ENCODE assay signal across 8 mouse cellular contexts in the genomic region with DNA sequence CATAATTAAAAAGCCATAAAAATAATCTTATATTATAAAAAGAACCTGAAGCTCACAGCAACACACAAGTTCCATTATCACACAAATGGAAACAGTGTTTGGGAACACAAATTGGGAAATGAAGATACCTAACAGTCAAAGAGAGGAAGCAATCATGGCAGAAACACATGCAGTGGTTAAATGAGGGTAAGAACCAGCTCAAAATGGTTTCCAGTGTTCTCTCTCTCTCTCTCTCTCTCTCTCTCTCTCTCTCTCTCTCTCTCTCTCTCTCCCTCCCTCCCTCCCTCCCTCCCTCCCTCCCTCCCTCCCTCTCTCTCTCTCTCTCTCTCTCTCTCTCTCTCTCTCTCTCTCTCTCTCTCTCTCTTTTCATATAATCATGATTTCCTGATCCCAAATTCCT. TPM values are rescaled to one million over a fixed set of nuclear protein-coding genes. Genes with fewer than 3 reads are reported as not detected.
DNase-seq lines count a peak whose midpoint lies in the region; ATAC-seq and TF ChIP-seq lines count a peak whose summit lies in the region.
"Not testable (repeated sequence)": the region's sequence is repeated elsewhere in the genome, so short reads cannot be mapped to it uniquely, and the experiment has no call there.
"Had no signal": no experiment of that assay in that cellular context is flagged by ENCODE, and none has a peak within 500 bp of the region (broad histone marks: within the 10 kb centered on the region; RNA-seq: fewer than 3 reads in every experiment).

Gene Ano3, minus strand, starts transcription at position 101 of the 400 bp plus-strand sequence.

- not testable (repeated sequence) for H3K27me3 ChIP-seq in embryonic facial prominence, embryonic 14.5 days (replicated peaks; ENCODE audit: control insufficient read depth, insufficient read depth, low read length); hindbrain, embryonic 13.5 days; kidney, postnatal 0 days (ENCODE audit: insufficient read depth, low read length); liver, embryonic 15.5 days; midbrain, postnatal 0 days (ENCODE audit: insufficient read depth, low read length)

- H3K27ac ChIP-seq in embryonic facial prominence, embryonic 14.5 days (replicated peaks; ENCODE audit: low read depth, low read length); gastrocnemius, adult 2 months; hindbrain, embryonic 13.5 days; kidney, postnatal 0 days; liver, embryonic 15.5 days (replicated peaks); midbrain, postnatal 0 days (ENCODE audit: low read depth, low read length): not testable (repeated sequence)

- ATAC-seq in embryonic facial prominence, embryonic 14.5 days (ENCODE audit: low read depth); hindbrain, embryonic 13.5 days (ENCODE audit: low FRiP score); kidney, postnatal 0 days (replicated peaks; ENCODE audit: low FRiP score, low read depth); liver, embryonic 15.5 days (ENCODE audit: insufficient read depth); midbrain, postnatal 0 days (ENCODE audit: low FRiP score): not testable (repeated sequence)

- not testable (repeated sequence) for H3K36me3 ChIP-seq in embryonic facial prominence, embryonic 14.5 days (ENCODE audit: control insufficient read depth, insufficient read depth, low read length); hindbrain, embryonic 13.5 days; kidney, postnatal 0 days (ENCODE audit: insufficient read depth, low read length); liver, embryonic 15.5 days (replicated peaks); midbrain, postnatal 0 days (ENCODE audit: insufficient read depth, low read length)

- DNase-seq in embryonic facial prominence, embryonic 14.5 days (ENCODE audit: low spot score); gastrocnemius, adult 2 months; kidney, postnatal 0 days (ENCODE audit: low spot score); left cerebral cortex, postnatal 14 days (ENCODE audit: low spot score in 2 of 2); midbrain, postnatal 0 days (ENCODE audit: low spot score): not testable (repeated sequence)

- peak within 1 kb of the TSS; percentile 61 for H3K4me2 ChIP-seq in embryonic facial prominence, embryonic 14.5 days (ENCODE audit: low read depth, low read length)
- H3K4me2 ChIP-seq in hindbrain, embryonic 13.5 days = peak within 1 kb of the TSS; percentile 68
- H3K4me2 ChIP-seq in kidney, postnatal 0 days (ENCODE audit: low read length) = peak within 1 kb of the TSS; percentile 50
- peak within 1 kb of the TSS; percentile 13; the same call in 1 of the 2 replicates for H3K4me2 ChIP-seq in liver, embryonic 15.5 days
- peak within 1 kb of the TSS; percentile 64 for H3K4me2 ChIP-seq in midbrain, postnatal 0 days (ENCODE audit: low read depth, low read length, poor library complexity, severe bottlenecking)

- not testable (repeated sequence) for H3K4me1 ChIP-seq in embryonic facial prominence, embryonic 14.5 days (ENCODE audit: control insufficient read depth, insufficient read depth, low read length); kidney, postnatal 0 days (replicated peaks; ENCODE audit: insufficient read depth, low read length); liver, embryonic 15.5 days (replicated peaks); midbrain, postnatal 0 days (ENCODE audit: insufficient read depth, low read length)
- peaks cover 11% of the 10 kb centered on the region for H3K4me1 ChIP-seq in hindbrain, embryonic 13.5 days (replicated peaks)

- H3K9ac ChIP-seq in embryonic facial prominence, embryonic 14.5 days (ENCODE audit: low read depth, low read length) = 0 out of 2 replicates have a peak within 1 kb of the TSS, but pooled peaks have one; percentile 27
- peak within 1 kb of the TSS; percentile 60 for H3K9ac ChIP-seq in hindbrain, embryonic 13.5 days
- H3K9ac ChIP-seq in kidney, postnatal 0 days (ENCODE audit: low read depth, low read length) = 0 out of 2 replicates have a peak within 1 kb of the TSS, but pooled peaks have one; percentile 18
- not testable (repeated sequence) for H3K9ac ChIP-seq in liver, embryonic 15.5 days
- H3K9ac ChIP-seq in midbrain, postnatal 0 days (replicated peaks; ENCODE audit: low read length, poor library complexity, severe bottlenecking) = peak within 1 kb of the TSS; percentile 51

- intact Hi-C loops in gastrocnemius, adult 2 months (cut with DNase I); left cerebral cortex, postnatal 14 days (cut with DNase I): not testable (repeated sequence)

- H3K4me3 ChIP-seq in embryonic facial prominence, embryonic 14.5 days (ENCODE audit: low read depth, low read length) = peak within 1 kb of the TSS; percentile 32
- H3K4me3 ChIP-seq in gastrocnemius, adult 2 months = peak within 1 kb of the TSS; percentile 45
- H3K4me3 ChIP-seq in hindbrain, embryonic 13.5 days = peak within 1 kb of the TSS; percentile 37
- H3K4me3 ChIP-seq in kidney, postnatal 0 days (replicated peaks; ENCODE audit: low read depth, low read length) = peak within 1 kb of the TSS; percentile 21
- not testable (repeated sequence) for H3K4me3 ChIP-seq in liver, embryonic 15.5 days (replicated peaks)
- H3K4me3 ChIP-seq in midbrain, postnatal 0 days (ENCODE audit: low read depth, low read length) = peak within 1 kb of the TSS; percentile 48

- H3K9me3 ChIP-seq in embryonic facial prominence, embryonic 14.5 days (ENCODE audit: control insufficient read depth, low read length); hindbrain, embryonic 13.5 days; kidney, postnatal 0 days (replicated peaks; ENCODE audit: low read length); liver, embryonic 15.5 days (replicated peaks); midbrain, postnatal 0 days (ENCODE audit: low read length): not testable (repeated sequence)

- not testable (repeated sequence) for TF ChIP-seq CTCF in gastrocnemius, adult 2 months (IDR thresholded peaks at IDR 0.05); kidney, postnatal 0 days (IDR thresholded peaks at IDR 0.05; ENCODE audit: low read depth); midbrain, postnatal 0 days (IDR thresholded peaks at IDR 0.05)

RNA-seq across cellular contexts. Expression of gene Ano3, which starts in this region (rescaled TPM):
- 0.78 and 0.81 TPM in 2 replicates for polyA plus RNA-seq in embryonic facial prominence, embryonic 14.5 days (2014; fragmentation: Nextera tagmentation; extraction: Ambion mirVana)
- under 1 TPM in 1 of 2 experiments, not detected in 1; 0.22 TPM for total RNA-seq in gastrocnemius, adult 2 months (2021)
- 0.89 and 1.1 TPM in 2 replicates for polyA plus RNA-seq in hindbrain, embryonic 13.5 days (2015; fragmentation: Nextera tagmentation; extraction: Ambion mirVana)
- 0.50 and 0.57 TPM in 2 replicates for polyA plus RNA-seq in kidney, postnatal 0 days (2015; fragmentation: Nextera tagmentation; extraction: Ambion mirVana)
- total RNA-seq in left cerebral cortex, postnatal 14 days (2021) = 10 to 100 TPM; 32.5 to 38.3 TPM
- polyA plus RNA-seq in liver, embryonic 15.5 days (2015; fragmentation: Nextera tagmentation; extraction: Ambion mirVana) = 0.02 TPM in 1 of 2 replicates, not detected in the other
- total RNA-seq in midbrain, postnatal 0 days (2014; rRNA removed) = 0.66 and 1.6 TPM in 2 replicates
- 0.54 and 0.70 TPM in 2 replicates for polyA plus RNA-seq in midbrain, postnatal 0 days (2015; fragmentation: Nextera tagmentation; extraction: Ambion mirVana)
- total RNA-seq: common myeloid progenitor, adult 5-6 weeks had no signal

Comparison
In these comparisons a context has a peak if more than half of its experiments do, and no peak if none do; other contexts are left out.
1. RNA of gene Ano3 (total RNA-seq): 32.5 to 38.3 TPM in left cerebral cortex, postnatal 14 days; 0.66 to 1.6 TPM in midbrain, postnatal 0 days and 0.22 TPM in gastrocnemius, adult 2 months; every median in the first group is over 10 times any median in the second.
2. H3K4me2 ChIP-seq: peak in every context shown above with its lines; median percentile 68 in hindbrain, embryonic 13.5 days; 64 in midbrain, postnatal 0 days; 61 in embryonic facial prominence, embryonic 14.5 days; 50 in kidney, postnatal 0 days; 13 in liver, embryonic 15.5 days.